Mouse (Mus musculus) cortical plate, adult 2 months (tissue): Measurements from ENCODE around the gene Olfr996. TPM values are rescaled to one million over a fixed set of nuclear protein-coding genes. Genes with fewer than 3 reads are reported as not detected.
"Not testable (repeated sequence)": the region's sequence is repeated elsewhere in the genome, so short reads cannot be mapped to it uniquely, and the experiment has no call there.

Experiments
- H3K27ac ChIP-seq: fragments of 200-500 bp; 2 replicates; pipeline ENCODE4 v1.5.1; 2012; ENCODE audit warnings: low read length, control low read depth, inconsistent platforms; ENCODE audit not compliant: insufficient read depth
- H3K4me1 ChIP-seq: fragments of 200-500 bp; 2 replicates; pipeline ENCODE4 v1.6.1; 2011; ENCODE audit warnings: low read length; ENCODE audit not compliant: control insufficient read depth, insufficient read depth
- H3K4me3 ChIP-seq: fragments of 200-500 bp; 2 replicates; pipeline ENCODE4 v1.5.1; 2011; ENCODE audit warnings: mild to moderate bottlenecking, low read length, control low read depth; ENCODE audit not compliant: insufficient read depth
- CTCF ChIP-seq: fragments of 200-500 bp; IDR thresholded peaks from 2 replicates; pipeline ENCODE4 v1.5.1; 2011; ENCODE audit warnings: mild to moderate bottlenecking, control low read depth, low read length; ENCODE audit not compliant: insufficient read depth; ENCODE audit errors: extremely low read depth
- POLR2A ChIP-seq: fragments of 200-500 bp; IDR thresholded peaks from 2 replicates; pipeline ENCODE4 v1.6.1; 2011; ENCODE audit warnings: mild to moderate bottlenecking, low read length, control low read depth; ENCODE audit not compliant: insufficient read depth; ENCODE audit errors: extremely low read depth
- polyA plus RNA-seq: library from polyadenylated mRNA; depleted of rRNA; stranded (reverse); fragments of >200 nt; gene quantifications from 2 replicates; pipeline ENCODE4 v1.2.3, GENCODE M21; 2012; rRNA removed

Gene Olfr996
- not detected in 2 replicates for polyA plus RNA-seq

DNA sequence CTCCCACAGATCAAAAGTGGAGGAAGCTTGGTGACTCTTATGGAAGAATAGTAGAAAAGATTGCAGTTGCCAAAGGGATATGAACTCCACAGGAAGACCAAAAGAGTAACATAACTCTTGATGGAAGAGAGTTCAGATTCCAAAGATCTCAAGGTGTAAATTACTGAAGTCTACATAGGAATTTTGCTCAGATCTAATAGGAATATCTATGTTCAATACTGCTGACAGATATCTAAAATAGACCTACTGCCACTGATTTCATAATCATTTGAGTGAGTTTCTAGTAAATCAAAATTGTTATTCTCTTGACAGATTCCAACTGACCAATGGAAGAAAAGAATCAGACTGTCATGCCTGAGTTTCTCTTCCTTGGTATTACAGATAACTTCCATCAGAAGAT is at the start of gene Olfr996:
Olfr996 (plus strand) TSS at position 301 of the 400 bp plus-strand sequence.
- TF ChIP-seq POLR2A (no peak), CTCF (no peak)

DNA sequence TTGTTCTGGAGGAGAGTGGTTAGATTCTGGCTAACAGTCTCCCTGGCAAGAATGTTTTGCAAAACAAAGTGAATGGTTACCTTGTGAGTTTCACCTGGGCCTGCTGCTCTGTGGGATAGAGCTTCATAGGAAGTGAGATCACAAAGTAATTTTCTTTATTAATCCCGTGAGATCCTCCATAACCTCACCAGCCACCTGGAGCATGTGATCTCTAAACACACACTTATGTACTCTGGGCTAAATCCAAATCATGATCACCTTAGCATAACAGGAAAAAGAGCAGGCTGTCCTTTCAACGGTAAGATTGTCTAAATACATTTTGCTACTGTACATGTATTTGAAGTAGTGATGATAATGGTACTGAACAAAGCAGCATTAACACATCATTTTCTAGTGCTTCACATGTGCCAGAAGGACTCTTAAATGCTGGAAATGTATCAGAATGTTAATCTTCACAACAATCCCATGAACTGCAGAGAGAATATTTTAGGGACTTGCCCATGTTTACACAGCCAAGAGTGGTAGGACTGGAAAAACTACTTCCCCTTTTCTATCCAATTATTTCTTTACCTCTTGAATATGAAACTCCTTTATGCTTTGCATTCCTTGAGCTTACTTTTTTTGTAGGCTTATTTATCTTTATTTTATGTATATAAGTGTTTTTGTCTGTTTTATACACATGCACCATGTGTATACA is 46.8 kb upstream of the Olfr996 start:
- Histone ChIP-seq H3K4me3 (no peak overlapping the region), H3K27ac (no peak overlapping the region)
- TF ChIP-seq POLR2A = no peak
- no peak for TF ChIP-seq CTCF

More for the DNA sequence above, at the start of gene Olfr996:
- H3K4me1 ChIP-seq = no peaks in the 10 kb centered on the region
- H3K4me3 ChIP-seq = no peak within 1 kb of the TSS
- H3K27ac ChIP-seq = no peak within 1 kb of the TSS

DNA sequence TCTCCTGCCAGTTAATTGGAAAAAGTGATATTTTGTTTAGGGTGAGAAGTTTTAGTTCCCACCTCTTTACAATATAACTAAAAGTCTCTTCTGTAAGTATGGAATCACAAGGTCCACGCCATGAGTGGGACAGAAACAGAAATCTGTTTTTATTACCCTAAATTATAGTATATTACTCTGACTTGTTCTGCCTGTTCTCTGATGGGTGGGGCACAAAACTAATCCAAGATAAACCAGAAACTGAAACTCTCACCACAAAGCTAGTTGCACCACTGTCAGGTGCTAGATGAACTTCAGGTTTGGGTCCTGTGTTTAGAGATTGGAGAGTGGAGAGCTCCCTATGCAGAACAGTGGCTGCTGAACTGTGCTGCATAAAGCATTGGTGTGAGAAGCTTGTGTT is 45.1 kb upstream of the Olfr996 start:
- H3K4me1 ChIP-seq = no peaks in the 10 kb centered on the region
- no peak overlapping the region for H3K27ac ChIP-seq
- H3K4me3 ChIP-seq = no peak overlapping the region
- TF ChIP-seq POLR2A (no peak), CTCF (no peak)

More for the DNA sequence above, 46.8 kb upstream of the Olfr996 start:
- no peaks in the 10 kb centered on the region for H3K4me1 ChIP-seq

DNA sequence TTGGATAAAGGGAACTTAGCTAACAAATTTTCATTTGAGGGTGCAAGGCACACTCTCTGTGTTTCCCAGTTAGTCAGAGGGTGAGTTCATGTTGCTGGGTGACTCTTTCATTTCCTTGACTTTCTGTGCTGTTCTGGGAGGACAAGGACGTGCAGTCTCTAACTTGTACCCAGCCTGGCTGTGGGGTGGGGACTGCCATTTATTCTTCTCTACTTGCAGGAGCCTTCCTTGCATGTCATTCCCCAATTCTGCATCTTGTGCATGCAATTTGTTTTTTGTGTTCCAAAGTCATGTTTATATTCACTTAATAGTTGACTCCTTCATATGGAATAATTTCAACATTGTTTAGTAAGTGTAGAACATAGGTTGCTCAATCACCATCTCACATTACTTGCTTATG is 24.2 kb upstream of the Olfr996 start:
- TF ChIP-seq CTCF = no peak
- H3K4me3 ChIP-seq = no peak overlapping the region
- H3K27ac ChIP-seq = no peak overlapping the region
- H3K4me1 ChIP-seq = no peaks in the 10 kb centered on the region

DNA sequence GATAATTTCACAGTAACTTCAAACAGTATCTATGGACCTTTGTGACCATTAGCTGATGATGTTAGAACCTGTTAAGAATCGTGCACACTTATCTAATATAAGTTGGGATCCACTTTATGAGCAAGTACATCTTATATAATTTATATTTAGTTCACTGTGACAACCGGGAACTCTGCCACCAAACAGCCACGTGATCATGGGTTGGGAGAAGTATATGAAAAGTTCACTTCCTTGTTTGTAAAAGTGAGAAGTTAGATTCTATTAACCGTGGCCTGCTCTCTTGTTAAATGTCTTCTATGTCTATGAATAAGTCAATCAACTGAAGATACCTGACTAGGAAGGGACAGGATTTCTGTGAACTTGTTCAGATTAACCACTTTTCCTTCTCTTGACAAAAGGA is 18.8 kb upstream of the Olfr996 start:
- no peak for TF ChIP-seq POLR2A
- TF ChIP-seq CTCF = no peak
- no peaks in the 10 kb centered on the region for H3K4me1 ChIP-seq
- no peak overlapping the region for H3K4me3 ChIP-seq
- no peak overlapping the region for H3K27ac ChIP-seq

DNA sequence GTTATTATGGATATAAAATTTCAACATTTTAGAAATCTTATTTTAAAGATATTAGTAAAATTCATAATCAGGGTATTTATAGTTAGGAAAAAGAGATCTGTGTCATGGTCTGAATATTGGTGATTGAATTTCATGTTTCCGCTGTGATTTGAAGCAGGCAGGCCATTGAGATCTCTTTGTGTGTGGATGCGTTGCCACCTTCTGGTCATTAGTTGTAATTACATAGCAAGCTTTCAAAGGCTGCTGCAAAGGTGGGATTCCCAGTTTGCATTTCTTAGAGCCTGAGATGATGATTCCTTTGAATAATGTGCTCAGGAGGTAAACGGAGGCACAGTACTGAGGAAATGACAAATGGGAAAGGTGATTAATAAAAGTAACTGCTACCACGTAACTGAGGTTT is 17.8 kb upstream of the Olfr996 start:
- Histone ChIP-seq H3K4me1 (no peaks in the 10 kb centered on the region), H3K27ac (no peak overlapping the region), H3K4me3 (no peak overlapping the region)
- TF ChIP-seq CTCF (peak; percentile 82), POLR2A (no peak)

DNA sequence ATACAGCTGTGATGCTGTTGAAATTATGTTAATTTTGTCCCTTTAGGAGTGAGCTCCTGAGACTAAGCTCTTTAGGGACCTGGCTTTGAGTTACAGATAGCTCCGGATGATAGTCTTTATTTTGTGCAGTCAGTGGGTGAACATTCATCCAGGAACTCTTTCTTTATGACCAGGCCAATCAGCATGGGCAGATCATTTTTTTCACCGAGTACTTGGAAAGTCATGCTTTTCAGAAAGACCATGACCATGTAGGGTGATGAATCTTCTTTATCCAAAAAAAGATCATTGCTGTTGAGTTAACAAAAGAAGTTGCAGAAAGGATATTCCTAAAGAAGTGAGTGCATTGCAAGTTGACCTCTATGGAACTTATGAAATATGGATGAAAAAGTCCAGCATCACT is 9.6 kb downstream of the Olfr996 start, which contains the start of gene Olfr998:
Olfr998 (plus strand) TSS at position 301 of the 400 bp plus-strand sequence.
- H3K27ac ChIP-seq, H3K4me1 ChIP-seq, H3K4me3 ChIP-seq: not testable (repeated sequence)

DNA sequence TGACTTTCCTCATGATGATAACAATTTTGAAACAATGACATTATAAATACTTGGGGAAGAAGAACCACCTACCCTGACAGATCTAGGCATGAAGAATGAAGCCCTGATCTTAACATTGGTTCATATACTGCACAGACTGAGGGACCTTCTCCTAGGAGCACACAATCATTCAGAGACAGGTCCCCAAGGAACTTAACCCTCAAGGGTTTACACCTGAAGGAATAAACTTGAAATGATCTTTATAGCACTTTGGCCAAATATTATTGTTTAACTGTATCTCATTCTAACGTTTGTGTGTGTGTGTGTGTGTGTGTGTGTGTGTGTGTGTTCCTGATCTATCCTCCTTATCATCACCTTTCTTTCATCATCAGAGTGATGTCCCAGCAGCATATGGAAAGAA is 32.8 kb downstream of the Olfr996 start, which contains the start of gene Olfr1000:
Olfr1000 (minus strand) TSS at position 101 of the 400 bp plus-strand sequence.
- no peak within 1 kb of the TSS for H3K27ac ChIP-seq
- H3K4me1 ChIP-seq = no peaks in the 10 kb centered on the region
- no peak within 1 kb of the TSS for H3K4me3 ChIP-seq
- no peak for TF ChIP-seq POLR2A

Other genes starting within 250 kb of the Olfr996 start
- not detected in 2 replicates for gene Olfr987, start 239.9 kb upstream of the Olfr996 start, polyA plus RNA-seq
- gene Olfr988, start 216.0 kb upstream of the Olfr996 start, polyA plus RNA-seq = not detected in 2 replicates
- gene Olfr992, start 169.7 kb upstream of the Olfr996 start, polyA plus RNA-seq = not detected in 2 replicates
- gene Olfr993, start 164.3 kb upstream of the Olfr996 start, polyA plus RNA-seq = not detected in 2 replicates
- not detected in 2 replicates for gene Olfr994, start 142.8 kb upstream of the Olfr996 start, polyA plus RNA-seq
- not detected in 2 replicates for gene Olfr995, start 135.6 kb upstream of the Olfr996 start, polyA plus RNA-seq
- 0.06 TPM in 1 of 2 replicates, not detected in the other for gene 4833423E24Rik, start 60.2 kb upstream of the Olfr996 start, polyA plus RNA-seq
- not detected in 2 replicates for gene Olfr998, start 9.7 kb downstream of the Olfr996 start, polyA plus RNA-seq
- not detected in 2 replicates for gene Olfr1000, start 32.7 kb downstream of the Olfr996 start, polyA plus RNA-seq
- not detected in 2 replicates for gene Olfr1002, start 71.5 kb downstream of the Olfr996 start, polyA plus RNA-seq
- gene Olfr154, start 85.2 kb downstream of the Olfr996 start, polyA plus RNA-seq = not detected in 2 replicates
- not detected in 2 replicates for gene Olfr1006, start 99.6 kb downstream of the Olfr996 start, polyA plus RNA-seq
- gene Olfr1008, start 110.2 kb downstream of the Olfr996 start, polyA plus RNA-seq = not detected in 2 replicates
- gene Olfr1009, start 136.2 kb downstream of the Olfr996 start, polyA plus RNA-seq = not detected in 2 replicates
- not detected in 2 replicates for gene Olfr1012, start 183.6 kb downstream of the Olfr996 start, polyA plus RNA-seq
- gene Olfr1013, start 187.9 kb downstream of the Olfr996 start, polyA plus RNA-seq = not detected in 2 replicates
- gene Olfr1014, start 193.5 kb downstream of the Olfr996 start, polyA plus RNA-seq = not detected in 2 replicates
- gene Olfr1015, start 202.8 kb downstream of the Olfr996 start, polyA plus RNA-seq = not detected in 2 replicates
- gene Olfr1016, start 223.3 kb downstream of the Olfr996 start, polyA plus RNA-seq = not detected in 2 replicates
- gene Olfr1018, start 239.3 kb downstream of the Olfr996 start, polyA plus RNA-seq = not detected in 2 replicates